Mouse (Mus musculus) brown adipose tissue, adult 24 weeks (tissue): ENCODE data around the gene Parm1. TPM values are rescaled to one million over a fixed set of nuclear protein-coding genes. Genes with fewer than 3 reads are reported as not detected.

Source experiments
- H3K27ac ChIP-seq: fragments of 200-500 bp; replicated peaks from 2 replicates; pipeline ENCODE4 v1.5.1; 2012; ENCODE audit warnings: low read depth, mild to moderate bottlenecking, low read length
- H3K4me1 ChIP-seq: fragments of 200-500 bp; 2 replicates; pipeline ENCODE4 v1.6.1; 2012; ENCODE audit warnings: low read length, mixed read lengths; ENCODE audit not compliant: control insufficient read depth, insufficient read depth, insufficient read length
- H3K4me3 ChIP-seq: fragments of 200-500 bp; 2 replicates; pipeline ENCODE4 v1.5.1; 2012; ENCODE audit warnings: low read depth, mild to moderate bottlenecking, low read length, moderate library complexity; ENCODE audit not compliant: insufficient read depth
- polyA plus RNA-seq: library from polyadenylated mRNA; stranded (reverse); fragments of >200 nt; gene quantifications from 2 replicates; pipeline ENCODE4 v1.2.4, GENCODE M21; 2012; ENCODE audit not compliant: missing spikeins, insufficient read depth, insufficient read length

The Parm1 gene
- polyA plus RNA-seq, 1 experiment: 186 TPM

DNA sequence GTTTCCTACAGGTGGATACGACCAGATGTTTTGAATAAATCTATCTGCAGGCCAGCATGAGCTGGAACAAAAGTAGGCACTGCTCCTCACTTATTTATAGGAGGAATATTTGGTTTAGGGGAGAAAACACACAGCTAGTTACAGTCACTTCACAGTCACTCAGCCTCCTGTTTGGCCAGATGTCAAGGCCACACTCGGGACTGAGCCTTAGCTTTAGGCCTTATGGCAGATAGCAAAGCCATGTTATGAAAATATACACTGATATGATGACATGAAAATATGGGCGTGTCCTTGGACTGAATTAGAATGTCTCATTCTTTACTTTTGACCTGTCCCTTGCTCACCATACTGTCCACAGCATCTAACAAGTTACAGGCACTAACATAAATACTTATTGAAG, 137.8 kb downstream of the Parm1 start:
- H3K27ac ChIP-seq: no peak overlapping the region
- no peak overlapping the region for H3K4me3 ChIP-seq
- no peaks in the 10 kb centered on the region for H3K4me1 ChIP-seq

GRCm38 (mm10) chr5:91662715-91663114, 145.3 kb downstream of the Parm1 start:
- H3K27ac ChIP-seq: no peak overlapping the region
- H3K4me1 ChIP-seq: no peaks in the 10 kb centered on the region

GRCm38 (mm10) chr5:91667127-91667526, 149.7 kb downstream of the Parm1 start:
- Histone ChIP-seq H3K27ac (no peak overlapping the region), H3K4me3 (no peak overlapping the region), H3K4me1 (no peaks in the 10 kb centered on the region)

More at GRCm38 (mm10) chr5:91662715-91663114, 145.3 kb downstream of the Parm1 start:
- H3K4me3 ChIP-seq: no peak overlapping the region

DNA sequence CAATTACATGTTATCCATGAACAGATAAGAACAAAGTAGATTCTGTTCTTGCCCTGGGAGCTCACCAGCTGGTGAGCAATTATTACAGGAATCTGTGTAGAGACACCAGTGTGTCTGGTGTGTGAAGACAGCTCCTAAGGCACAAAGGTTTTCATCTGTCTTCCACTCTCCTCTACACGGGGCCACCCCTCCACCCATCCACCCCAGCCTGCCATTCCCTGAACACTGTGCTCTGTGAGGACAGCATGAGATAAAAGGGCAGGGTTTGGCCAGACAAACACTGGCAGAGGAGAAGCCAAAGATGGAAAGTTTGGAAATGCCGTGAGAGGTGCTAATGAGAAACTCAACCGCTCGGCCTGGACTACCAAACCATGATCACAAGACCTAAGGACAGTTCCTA, 151.8 kb downstream of the Parm1 start:
- H3K4me3 ChIP-seq: no peak overlapping the region
- H3K4me1 ChIP-seq: no peaks in the 10 kb centered on the region
- H3K27ac ChIP-seq: no peak overlapping the region

Other genes starting within 250 kb of the Parm1 start
- 5.9 and 7.7 TPM in 2 replicates for gene Btc, start 114.6 kb upstream of the Parm1 start, polyA plus RNA-seq